Mouse (Mus musculus): ENCODE data around the gene Lrrc27.

DNA sequence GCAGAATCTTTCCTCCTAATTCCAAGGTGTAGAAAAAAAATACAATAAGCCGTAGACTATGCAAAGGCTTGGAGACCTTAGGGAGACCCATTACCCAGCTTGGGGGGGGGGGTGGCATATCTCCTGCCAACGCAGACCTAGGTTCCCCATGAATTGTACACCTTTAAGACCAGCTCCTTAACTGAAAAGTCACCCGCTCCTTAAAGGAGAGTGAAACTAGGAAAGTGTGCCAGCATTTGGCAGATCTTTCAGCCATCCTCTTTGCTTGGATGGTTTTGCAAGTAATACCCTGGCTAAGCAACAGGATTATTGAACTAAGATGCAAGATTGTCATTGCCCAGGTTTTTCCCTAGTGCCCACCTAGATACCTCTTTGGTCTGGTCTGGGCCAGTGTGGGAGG, 963 bp downstream of the Lrrc27 start:
- TF ChIP-seq JUN (IDR thresholded peaks at IDR 0.05; ENCODE audit: insufficient read depth, low read depth, low read length) (no peak), EP300 (IDR thresholded peaks at IDR 0.05; ENCODE audit: low read length) (no peak), PAX5 (IDR thresholded peaks at IDR 0.05; ENCODE audit: low read length) (no peak), USF1 (IDR thresholded peaks at IDR 0.05; ENCODE audit: low read depth, low read length) (no peak), POLR2AphosphoS2 (IDR thresholded peaks at IDR 0.05; ENCODE audit: low read depth, low read length) (no peak), KAT2A (IDR thresholded peaks at IDR 0.05; ENCODE audit: insufficient replicate concordance, low read length) (no peak), MXI1 (IDR thresholded peaks at IDR 0.05; ENCODE audit: low read depth, low read length) (no peak), POLR2A (IDR thresholded peaks at IDR 0.05; ENCODE audit: low read depth, low read length) (no peak), CHD1 (IDR thresholded peaks at IDR 0.05; ENCODE audit: low read depth, low read length) (no peak), CTCF (conservative IDR thresholded peaks at IDR 0.05 in 1 of 2, IDR thresholded peaks at IDR 0.05 in 1 of 2; ENCODE audit: low read depth in 2 of 2, low read length in 2 of 2) (no peak), MAZ (IDR thresholded peaks at IDR 0.05; ENCODE audit: low read depth, low read length) (no peak), TBP (conservative IDR thresholded peaks at IDR 0.05; ENCODE audit: low read depth, low read length) (no peak), ETS1 (conservative IDR thresholded peaks at IDR 0.05; ENCODE audit: low read depth, low read length) (no peak)

Data from CH12.LX (cell line).